Comparison of ENCODE assay signal across 21 mouse cellular contexts in genomic region chr9:61961181-61961580, GRCm38 (mm10). TPM values are rescaled to one million over a fixed set of nuclear protein-coding genes. Genes with fewer than 3 reads are reported as not detected.
A peak's percentile ranks its signal among the peaks of the same experiment; 100 is the strongest.
DNase-seq lines count a peak whose midpoint lies in the region; ATAC-seq and TF ChIP-seq lines count a peak whose summit lies in the region.
"Had no signal": no experiment of that assay in that cellular context is flagged by ENCODE, and none has a peak within 500 bp of the region (broad histone marks: within the 10 kb centered on the region; RNA-seq: fewer than 3 reads in every experiment).

No protein-coding gene starts in this region.

- dilution Hi-C loops in CH12.LX (cut with MboI; ENCODE audit: extremely low pct_ligation_motif_present, extremely low pct_unique_long_range_greater_than_20kb, low sequenced_read_pairs): no loop called here

- no peak overlapping the region for H3K9ac ChIP-seq in intestine, embryonic 16.5 days (ENCODE audit: low read depth, low read length)
- H3K9ac ChIP-seq in intestine, postnatal 0 days (ENCODE audit: low read depth, low read length): no peak overlapping the region
- H3K9ac ChIP-seq in midbrain, embryonic 13.5 days (replicated peaks): no peak overlapping the region
- H3K9ac ChIP-seq in CH12.LX (ENCODE audit: insufficient read depth, low read depth): no peak overlapping the region
- H3K9ac ChIP-seq: forebrain, embryonic 15.5 days; heart, embryonic 13.5 days; hindbrain, embryonic 14.5 days; lung, embryonic 14.5 days; neural tube, embryonic 12.5 days; stomach, embryonic 15.5 days had no signal

- no peak overlapping the region for H3K4me3 ChIP-seq in intestine, embryonic 16.5 days (ENCODE audit: low read length)
- H3K4me3 ChIP-seq in intestine, postnatal 0 days (ENCODE audit: low read depth, low read length): no peak overlapping the region
- H3K4me3 ChIP-seq in midbrain, embryonic 10.5 days: no peak overlapping the region
- no peak overlapping the region for H3K4me3 ChIP-seq in midbrain, embryonic 13.5 days (replicated peaks)
- H3K4me3 ChIP-seq in CH12.LX (replicated peaks in 1 of 3; ENCODE audit: low read depth in 2 of 3, low read length in 2 of 3, poor library complexity in 1 of 3): peak overlapping the region in 1 of 3 experiments; percentile 33
- H3K4me3 ChIP-seq in bone marrow macrophage, adult 2 months (ENCODE audit: insufficient read depth, low read length): no peak overlapping the region
- H3K4me3 ChIP-seq: forebrain, embryonic 15.5 days; heart, embryonic 13.5 days; limb, embryonic 10.5 days; neural tube, embryonic 12.5 days; stomach, embryonic 15.5 days had no signal

- in situ Hi-C loops in CH12.LX (cut with MboI; ENCODE audit: low pct_ligation_motif_present, low pct_unique_long_range_greater_than_20kb, low sequenced_read_pairs): no loop called here

- H3K4me2 ChIP-seq in intestine, embryonic 16.5 days (ENCODE audit: low read depth, low read length): no peak overlapping the region
- no peak overlapping the region for H3K4me2 ChIP-seq in intestine, postnatal 0 days (replicated peaks; ENCODE audit: low read depth)
- H3K4me2 ChIP-seq in midbrain, embryonic 13.5 days (replicated peaks): no peak overlapping the region
- H3K4me2 ChIP-seq in CH12.LX (ENCODE audit: insufficient read depth, low read depth, poor library complexity, severe bottlenecking): no peak overlapping the region
- H3K4me2 ChIP-seq: forebrain, embryonic 15.5 days; heart, embryonic 13.5 days; hindbrain, embryonic 14.5 days; lung, embryonic 14.5 days; neural tube, embryonic 12.5 days; stomach, embryonic 15.5 days had no signal

- no peak for ATAC-seq in intestine, embryonic 16.5 days
- no peak for ATAC-seq in intestine, postnatal 0 days
- ATAC-seq in midbrain, embryonic 13.5 days: no peak
- ATAC-seq: forebrain, embryonic 15.5 days; inflammation-experienced regulatory T-cells, adult 6 months had no signal

- no peak for TF ChIP-seq POLR2A in CH12.LX (IDR thresholded peaks at IDR 0.05; ENCODE audit: low read depth, low read length)
- no peak for TF ChIP-seq POLR2A in bone marrow macrophage, adult 2 months (IDR thresholded peaks at IDR 0.05; ENCODE audit: borderline replicate concordance, low read depth, low read length)

- 0 out of 2 replicates have a peak overlapping the region, but pooled peaks have one; percentile 81 for H3K27ac ChIP-seq in intestine, embryonic 16.5 days (ENCODE audit: low read length)
- no peak overlapping the region for H3K27ac ChIP-seq in intestine, postnatal 0 days (ENCODE audit: low read depth, low read length)
- H3K27ac ChIP-seq in midbrain, embryonic 10.5 days (replicated peaks): peak overlapping the region; percentile 7; the same call in 1 of the 2 replicates
- no peak overlapping the region for H3K27ac ChIP-seq in midbrain, embryonic 13.5 days
- H3K27ac ChIP-seq in CH12.LX (ENCODE audit: insufficient read depth, low read depth): peak overlapping the region; percentile 70; the same call in 1 of the 2 replicates
- H3K27ac ChIP-seq in bone marrow macrophage, adult 2 months (ENCODE audit: insufficient read depth, low read depth, low read length): peak overlapping the region; percentile 17
- H3K27ac ChIP-seq: forebrain, embryonic 15.5 days; heart, embryonic 13.5 days; hindbrain, embryonic 14.5 days; limb, embryonic 10.5 days; neural tube, embryonic 12.5 days had no signal

- TF ChIP-seq CTCF in intestine, postnatal 0 days (IDR thresholded peaks at IDR 0.05; ENCODE audit: low read depth): no peak
- no peak for TF ChIP-seq CTCF in CH12.LX (conservative IDR thresholded peaks at IDR 0.05 in 1 of 2, IDR thresholded peaks at IDR 0.05 in 1 of 2; ENCODE audit: low read depth in 2 of 2, low read length in 2 of 2)
- TF ChIP-seq CTCF in bone marrow macrophage, adult 2 months (IDR thresholded peaks at IDR 0.05; ENCODE audit: low read depth, low read length): no peak

- H3K9me3 ChIP-seq in intestine, embryonic 16.5 days (ENCODE audit: control insufficient read depth, low read length): no peaks in the 10 kb centered on the region
- no peaks in the 10 kb centered on the region for H3K9me3 ChIP-seq in intestine, postnatal 0 days (ENCODE audit: control insufficient read depth)
- H3K9me3 ChIP-seq in midbrain, embryonic 10.5 days (replicated peaks): no peaks in the 10 kb centered on the region
- no peaks in the 10 kb centered on the region for H3K9me3 ChIP-seq in midbrain, embryonic 13.5 days
- H3K9me3 ChIP-seq in CH12.LX (replicated peaks; ENCODE audit: low read length): no peaks in the 10 kb centered on the region
- H3K9me3 ChIP-seq: forebrain, embryonic 15.5 days; heart, embryonic 13.5 days; limb, embryonic 10.5 days; neural tube, embryonic 12.5 days; stomach, embryonic 15.5 days had no signal

- no peaks in the 10 kb centered on the region for H3K36me3 ChIP-seq in intestine, embryonic 16.5 days (ENCODE audit: control insufficient read depth, insufficient read depth, low read length)
- no peaks in the 10 kb centered on the region for H3K36me3 ChIP-seq in intestine, postnatal 0 days (ENCODE audit: control insufficient read depth, insufficient read depth)
- H3K36me3 ChIP-seq in midbrain, embryonic 10.5 days: no peaks in the 10 kb centered on the region
- H3K36me3 ChIP-seq in midbrain, embryonic 13.5 days: no peaks in the 10 kb centered on the region
- H3K36me3 ChIP-seq in CH12.LX (replicated peaks in 1 of 2; ENCODE audit: control insufficient read depth in 1 of 2, insufficient read depth in 1 of 2, low read length in 1 of 2): peaks cover 0 to 6% of the 10 kb centered on the region in 2 experiments
- H3K36me3 ChIP-seq: forebrain, embryonic 15.5 days; heart, embryonic 13.5 days; limb, embryonic 10.5 days; neural tube, embryonic 12.5 days; stomach, embryonic 15.5 days had no signal

- DNase-seq in midbrain, embryonic 10.5 days (ENCODE audit: low spot score): no peak
- DNase-seq in CH12.LX (ENCODE audit: extremely low read depth) (no peak), MN1 (ENCODE audit: low spot score) (no peak)
- DNase-seq in kidney, adult 18-20 months: no peak
- DNase-seq: cerebellum, adult 8-10 months; cerebellum, postnatal 36 days; embryo, embryonic 11 days; midbrain, embryonic 14.5 days; right cerebral cortex, postnatal 25 days had no signal

- 83% methylated on average over 4 of the region's 4 CpGs for WGBS in intestine, embryonic 16.5 days
- WGBS in intestine, postnatal 0 days: 90% methylated on average over 4 of the region's 4 CpGs
- WGBS in midbrain, embryonic 10.5 days: 80% methylated on average over 4 of the region's 4 CpGs
- WGBS in midbrain, embryonic 13.5 days: 91% methylated on average over 4 of the region's 4 CpGs

- TF ChIP-seq EP300 in CH12.LX (IDR thresholded peaks at IDR 0.05; ENCODE audit: low read length): no peak

- peaks cover 12% of the 10 kb centered on the region for H3K4me1 ChIP-seq in intestine, embryonic 16.5 days (ENCODE audit: control insufficient read depth, insufficient read depth, low read length)
- H3K4me1 ChIP-seq in intestine, postnatal 0 days (replicated peaks; ENCODE audit: control insufficient read depth, insufficient read depth, low read length): peaks cover 6% of the 10 kb centered on the region; the same call in 1 of the 2 replicates
- H3K4me1 ChIP-seq in midbrain, embryonic 10.5 days: peaks cover 35% of the 10 kb centered on the region
- no peaks in the 10 kb centered on the region for H3K4me1 ChIP-seq in midbrain, embryonic 13.5 days (replicated peaks)
- peaks cover 55 to 68% of the 10 kb centered on the region in 2 experiments for H3K4me1 ChIP-seq in CH12.LX (ENCODE audit: control insufficient read depth in 1 of 2, insufficient read depth in 2 of 2)
- H3K4me1 ChIP-seq in bone marrow macrophage, adult 2 months (ENCODE audit: control insufficient read depth, insufficient read depth, low read length): peaks cover 47% of the 10 kb centered on the region
- H3K4me1 ChIP-seq: forebrain, embryonic 15.5 days; neural tube, embryonic 12.5 days had no signal

- no peaks in the 10 kb centered on the region for H3K27me3 ChIP-seq in intestine, embryonic 16.5 days (replicated peaks; ENCODE audit: control insufficient read depth, insufficient read depth, low read length)
- no peaks in the 10 kb centered on the region for H3K27me3 ChIP-seq in intestine, postnatal 0 days (replicated peaks; ENCODE audit: control insufficient read depth, insufficient read depth, low read length)
- H3K27me3 ChIP-seq in midbrain, embryonic 10.5 days (ENCODE audit: low read depth, poor library complexity, severe bottlenecking): no peaks in the 10 kb centered on the region
- no peaks in the 10 kb centered on the region for H3K27me3 ChIP-seq in midbrain, embryonic 13.5 days
- no peaks in the 10 kb centered on the region for H3K27me3 ChIP-seq in CH12.LX (replicated peaks)
- H3K27me3 ChIP-seq: forebrain, embryonic 15.5 days; heart, embryonic 13.5 days; neural tube, embryonic 12.5 days; stomach, embryonic 15.5 days had no signal

- H3K79me2 ChIP-seq in CH12.LX (replicated peaks; ENCODE audit: control insufficient read depth, extremely low read depth, insufficient read depth, poor library complexity, severe bottlenecking): no peaks in the 10 kb centered on the region

- TF ChIP-seq RAD21 in CH12.LX (IDR thresholded peaks at IDR 0.05; ENCODE audit: low read depth, low read length): no peak

TF ChIP-seq in CH12.LX, 34 proteins besides CTCF, POLR2A, EP300 and RAD21 (continues in another document):
- TF ChIP-seq NELFE (IDR thresholded peaks at IDR 0.05; ENCODE audit: low read depth, low read length) (no peak), SMC3 (IDR thresholded peaks at IDR 0.05; ENCODE audit: low read depth, low read length) (no peak)

RNA-seq across cellular contexts. Expression of gene Kif23, which starts 14.6 kb away (rescaled TPM):
- polyA plus RNA-seq in intestine, embryonic 16.5 days (2015; fragmentation: Nextera tagmentation; extraction: Ambion mirVana): 80.7 and 82.8 TPM in 2 replicates
- polyA plus RNA-seq in intestine, postnatal 0 days (2015; fragmentation: Nextera tagmentation; extraction: Ambion mirVana): 14.8 and 16.2 TPM in 2 replicates
- 121 and 123 TPM in 2 replicates for polyA plus RNA-seq in midbrain, embryonic 10.5 days (2016; fragmentation: Nextera tagmentation; extraction: Ambion mirVana)
- polyA plus RNA-seq in midbrain, embryonic 13.5 days (2015; fragmentation: Nextera tagmentation; extraction: Ambion mirVana): 36.8 and 40.1 TPM in 2 replicates
- total RNA-seq in CH12.LX (2012; rRNA removed): 50.6 and 71.5 TPM in 2 replicates
- 87.3 and 96.2 TPM in 2 replicates for total RNA-seq in CH12.LX (2014; rRNA removed)
- 125 and 133 TPM in 2 replicates for polyA plus RNA-seq in CH12.LX (2012; ENCODE audit: insufficient read length, low read depth)
- 90.1 and 111 TPM in 2 replicates for polyA plus RNA-seq in bone marrow macrophage, adult 2 months (2012; ENCODE audit: insufficient read depth, insufficient read length, missing spikeins)

RNA-seq across cellular contexts. Expression of gene Rplp1, which starts 46.8 kb away (rescaled TPM):
- 1,285 and 1,371 TPM in 2 replicates for polyA plus RNA-seq in intestine, embryonic 16.5 days (2015; fragmentation: Nextera tagmentation; extraction: Ambion mirVana)
- 1,118 and 1,197 TPM in 2 replicates for polyA plus RNA-seq in intestine, postnatal 0 days (2015; fragmentation: Nextera tagmentation; extraction: Ambion mirVana)
- polyA plus RNA-seq in midbrain, embryonic 10.5 days (2016; fragmentation: Nextera tagmentation; extraction: Ambion mirVana): 965 and 1,195 TPM in 2 replicates
- 860 and 872 TPM in 2 replicates for polyA plus RNA-seq in midbrain, embryonic 13.5 days (2015; fragmentation: Nextera tagmentation; extraction: Ambion mirVana)
- total RNA-seq in CH12.LX (2012; rRNA removed) (12,233 and 13,782 TPM in 2 replicates), CH12.LX (2014; rRNA removed) (6,472 and 7,835 TPM in 2 replicates)
- polyA plus RNA-seq in CH12.LX (2012; ENCODE audit: insufficient read length, low read depth): 4,797 and 6,276 TPM in 2 replicates
- 2,962 and 2,986 TPM in 2 replicates for polyA plus RNA-seq in bone marrow macrophage, adult 2 months (2012; ENCODE audit: insufficient read depth, insufficient read length, missing spikeins)

Comparison
In these comparisons a context has a peak if more than half of its experiments do, and no peak if none do; other contexts are left out.
1. H3K27ac ChIP-seq: peak in intestine, embryonic 16.5 days (single experiment), midbrain, embryonic 10.5 days (single experiment), CH12.LX (single experiment) and bone marrow macrophage, adult 2 months (single experiment); none in intestine, postnatal 0 days (single experiment) and midbrain, embryonic 13.5 days (single experiment).